Mouse (Mus musculus): ENCODE data around the gene Ctbp2.

DNA sequence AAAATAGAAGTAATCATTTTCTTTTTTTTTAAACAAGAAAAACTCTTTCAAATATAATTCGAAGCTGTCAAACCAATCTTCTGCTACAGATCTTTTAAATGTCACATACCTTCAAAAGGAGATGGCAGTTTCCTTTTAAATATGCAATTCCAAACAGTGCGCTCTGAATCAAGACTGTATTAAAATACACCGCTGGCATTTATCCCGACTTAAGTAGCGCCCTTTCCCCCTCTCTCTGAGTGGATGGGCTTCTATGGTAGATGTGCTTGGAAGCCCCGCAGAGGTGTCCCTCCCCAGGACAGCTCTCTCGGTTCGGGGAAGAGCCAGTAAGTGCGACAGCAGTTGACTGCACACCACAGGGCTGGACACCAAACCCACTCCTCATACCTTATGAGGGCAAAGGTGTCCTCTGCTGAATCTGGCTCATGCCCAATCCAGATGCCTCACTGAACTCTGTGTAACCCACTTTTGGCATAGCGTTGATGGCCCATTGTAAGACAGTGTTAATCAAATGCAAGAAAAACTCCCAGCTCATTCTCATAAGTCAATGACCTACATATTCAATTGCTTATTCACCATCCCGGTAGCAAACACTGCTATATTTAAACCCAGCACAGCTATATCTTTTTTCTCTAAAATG, 34.4 kb downstream of the Ctbp2 start:
- no peak for TF ChIP-seq GATA1 (IDR thresholded peaks at IDR 0.05; ENCODE audit: borderline replicate concordance, low read length)
- TF ChIP-seq FLI1 (IDR thresholded peaks at IDR 0.05; ENCODE audit: low read length) = no peak

Data from megakaryocyte, embryonic 14.5 days (primary cell).